Mouse (Mus musculus) urinary bladder, postnatal 10 days (tissue): ENCODE results near the gene Padi1.

Experiments
- DNase-seq: peaks from one replicate; pipeline ENCODE4 v3.0.0; 2022; ENCODE audit warnings: low spot score

Padi1 gene

DNA sequence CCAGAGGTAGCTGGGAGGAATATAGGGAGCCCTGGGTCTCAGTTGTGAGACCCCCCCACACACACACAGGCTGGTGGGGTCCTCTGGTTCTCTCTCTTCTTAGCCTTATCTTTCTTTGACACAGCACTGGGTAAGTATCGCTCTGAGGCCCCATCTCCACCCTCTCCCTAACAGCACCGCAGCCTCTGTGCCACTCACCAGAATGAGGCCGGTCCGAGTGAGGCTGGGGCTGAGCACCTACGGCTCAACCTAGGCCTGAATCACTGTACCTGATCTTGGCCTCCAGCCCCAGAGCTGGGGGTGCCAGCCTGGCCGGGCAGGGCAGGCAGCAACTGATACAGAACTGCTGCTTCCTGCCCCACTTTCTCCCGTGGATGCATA, 15.2 kb upstream of the Padi1 start:
- DNase-seq: no peak

DNA sequence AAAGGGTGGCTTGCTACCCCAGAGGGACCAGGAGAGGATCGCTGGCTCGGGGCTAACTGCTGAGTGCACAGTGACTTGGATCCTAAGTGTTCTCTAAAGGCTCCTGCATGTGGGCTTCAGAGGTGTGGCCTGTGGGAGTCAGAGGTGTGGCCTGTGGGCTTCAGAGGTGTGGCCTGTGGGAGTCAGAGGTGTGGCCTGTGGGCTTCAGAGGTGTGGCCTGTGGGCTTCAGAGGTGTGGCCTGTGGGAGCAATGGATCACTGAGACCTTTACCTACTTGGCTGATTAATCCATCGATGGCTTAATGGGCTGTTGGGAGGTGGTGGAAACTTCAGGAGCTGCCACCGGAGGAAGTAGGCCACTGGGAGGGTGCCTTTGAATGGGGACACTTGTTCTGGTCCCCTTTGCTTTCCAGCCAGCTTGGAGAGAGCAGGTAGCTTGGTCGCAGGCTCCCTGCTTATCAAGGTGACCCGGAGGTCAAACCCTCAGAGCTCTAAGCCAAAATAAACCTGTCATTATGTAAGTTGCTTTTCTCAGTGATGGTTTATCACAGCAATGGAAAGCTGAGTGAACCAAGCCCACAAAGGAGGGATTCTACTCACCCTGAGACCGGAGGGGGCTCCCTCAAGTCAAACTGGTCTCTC, 14.7 kb upstream of the Padi1 start:
- DNase-seq: no peak

DNA sequence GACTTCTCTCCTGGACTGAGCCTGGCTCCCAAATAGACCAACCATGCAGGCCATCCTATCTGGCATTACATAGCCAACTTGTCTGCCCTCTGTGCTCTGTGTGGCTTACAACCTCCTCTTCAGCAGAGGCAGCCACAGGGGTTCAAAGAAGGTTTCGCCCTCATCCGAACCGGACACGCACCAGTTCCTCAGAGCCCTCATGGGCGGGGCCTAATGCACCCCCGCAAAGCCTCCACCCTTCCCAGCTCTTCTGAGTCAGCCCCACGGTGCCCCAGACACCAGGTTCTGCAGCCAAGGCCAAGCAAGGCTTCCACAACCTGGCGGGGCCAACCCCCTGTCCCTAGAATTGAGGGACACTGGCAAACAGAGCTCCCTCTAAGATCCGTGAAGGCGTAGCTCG, 13.7 kb upstream of the Padi1 start:
- no peak for DNase-seq

DNA sequence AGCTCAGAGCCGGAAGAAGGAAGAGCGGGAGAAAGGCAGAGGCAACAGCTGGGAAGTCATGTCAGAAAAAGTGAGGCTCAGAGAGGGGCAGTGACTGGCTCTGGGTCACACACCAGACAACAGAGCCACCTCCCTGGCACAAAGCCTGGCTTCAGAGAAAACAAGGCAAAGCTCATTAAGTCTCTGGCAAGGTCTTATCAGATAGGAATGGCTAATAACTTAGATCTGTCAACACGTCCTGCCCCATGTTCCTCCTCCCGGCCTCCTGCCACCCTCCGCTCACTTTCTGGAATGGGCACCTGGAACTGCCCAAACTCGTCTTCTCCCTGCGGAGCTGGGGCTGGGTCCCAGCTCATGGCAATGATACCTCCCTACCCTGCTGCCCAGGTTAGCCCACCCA, 12.2 kb upstream of the Padi1 start:
- DNase-seq: no peak

DNA sequence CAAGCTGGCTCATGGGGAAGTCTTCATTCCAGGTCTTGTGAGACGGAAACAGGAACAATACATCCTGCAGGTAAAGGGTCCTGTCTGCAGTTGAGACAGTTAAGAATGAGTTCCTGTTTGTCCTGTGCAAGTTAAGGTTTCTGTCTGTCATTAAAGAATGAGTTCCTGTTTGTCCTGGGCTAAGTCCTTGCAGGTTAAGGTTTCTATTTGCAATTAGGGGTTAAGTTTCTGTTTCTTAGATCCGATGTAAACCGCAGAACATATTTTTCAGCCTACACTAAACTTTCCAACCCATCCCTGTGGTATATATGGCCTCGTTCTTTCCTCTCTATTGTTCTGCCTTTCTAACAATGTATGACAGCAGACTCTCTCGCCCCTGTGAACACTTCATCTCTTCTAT, 11.5 kb upstream of the Padi1 start:
- no peak for DNase-seq

DNA sequence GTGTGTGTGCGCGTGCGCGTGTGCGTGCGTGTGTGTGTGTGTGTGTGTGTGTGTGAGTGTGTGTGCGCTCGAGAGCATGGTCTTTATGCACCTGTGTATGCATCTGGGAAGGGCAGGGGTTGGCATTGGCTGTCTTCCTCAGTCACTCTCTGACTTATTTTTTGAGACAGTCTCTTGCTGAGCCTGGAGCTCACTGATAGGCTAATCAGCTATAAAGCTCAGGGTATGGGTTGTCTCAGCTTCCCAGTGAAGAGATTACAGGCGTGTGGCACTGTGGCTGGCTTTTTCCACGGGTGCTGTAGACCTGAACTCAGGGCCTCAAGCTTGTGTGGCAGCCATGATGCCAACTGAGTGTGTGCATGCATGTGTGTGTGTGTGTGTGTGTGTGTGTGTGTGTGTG, 9.6 kb upstream of the Padi1 start:
- DNase-seq: no peak

DNA sequence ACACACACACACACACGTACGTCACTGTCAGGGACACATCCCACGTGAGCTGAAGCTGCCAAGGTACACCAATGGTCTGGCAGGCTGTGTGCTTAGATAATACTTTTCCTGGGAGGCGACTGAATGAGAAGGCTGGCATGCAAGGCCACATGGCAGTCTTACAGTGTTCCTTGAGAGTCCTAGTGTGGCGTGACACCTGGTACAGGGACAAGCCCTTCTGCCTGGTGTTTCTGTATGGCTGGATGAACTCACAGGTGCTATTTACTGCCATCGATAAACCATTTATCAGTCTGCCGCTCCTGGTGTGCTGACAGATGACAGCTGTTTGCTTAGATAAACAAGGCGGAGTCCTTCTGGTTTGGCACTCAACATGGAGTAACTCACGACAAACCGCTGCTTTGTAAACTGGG, 8.9 kb upstream of the Padi1 start:
- DNase-seq: no peak

DNA sequence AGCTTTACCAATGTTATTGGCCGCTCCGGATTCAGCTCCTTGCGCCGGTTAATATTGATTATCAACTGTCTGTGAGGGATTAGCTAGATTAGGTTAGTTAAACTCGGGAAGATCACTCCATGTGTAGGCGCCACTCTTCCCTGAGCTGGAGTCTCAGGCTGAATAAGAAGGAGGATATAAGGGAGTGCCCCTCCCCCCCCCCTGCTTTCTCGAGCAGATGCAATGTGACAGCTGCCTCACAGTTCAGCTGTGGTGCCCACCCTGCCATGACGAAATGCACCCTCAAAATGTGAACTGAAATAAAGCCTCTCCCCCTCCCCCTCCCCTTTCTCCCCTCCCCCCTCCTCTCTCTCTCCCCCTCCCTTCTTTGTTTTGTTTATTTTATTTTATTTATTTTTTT, 8.0 kb upstream of the Padi1 start:
- no peak for DNase-seq

DNA sequence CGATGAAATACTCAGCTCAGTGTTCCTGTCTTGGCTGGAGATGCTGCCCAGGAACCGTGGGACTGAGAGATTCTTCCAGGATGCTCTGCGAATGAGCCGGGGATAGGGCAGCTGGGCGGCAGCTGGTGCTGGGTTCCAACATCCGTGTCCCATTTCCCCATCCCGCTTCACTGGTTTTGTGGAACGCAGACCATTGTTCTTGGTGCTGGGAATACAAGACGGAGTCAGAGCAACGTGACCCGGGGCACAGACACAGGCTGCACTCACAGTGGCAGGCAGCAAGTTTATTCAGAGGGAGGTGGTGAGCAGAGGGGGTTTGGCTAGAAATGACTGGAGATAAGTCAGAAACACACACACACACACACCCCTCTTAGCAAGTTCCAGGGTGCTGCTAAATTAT, 3.7 kb upstream of the Padi1 start:
- no peak for DNase-seq

DNA sequence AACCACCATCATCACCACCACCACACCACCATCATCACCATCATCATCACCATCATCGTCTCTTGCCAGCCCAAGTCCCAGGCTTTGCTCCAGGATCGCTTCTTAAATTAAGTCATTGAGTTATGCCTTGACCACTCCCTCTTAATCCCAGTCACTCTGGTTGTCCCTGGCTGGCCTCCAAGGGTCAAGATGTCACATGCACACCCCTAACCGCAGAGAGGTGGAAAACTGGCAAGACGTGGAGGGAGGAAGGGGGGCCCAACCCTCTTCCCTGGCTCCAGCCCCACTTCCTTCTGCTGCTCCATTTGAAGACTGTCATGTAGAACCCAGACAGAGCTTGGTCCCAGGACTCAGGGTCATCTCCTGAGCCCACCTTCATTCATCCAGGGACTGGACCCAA, 587 bp downstream of the Padi1 start:
- DNase-seq: no peak

DNA sequence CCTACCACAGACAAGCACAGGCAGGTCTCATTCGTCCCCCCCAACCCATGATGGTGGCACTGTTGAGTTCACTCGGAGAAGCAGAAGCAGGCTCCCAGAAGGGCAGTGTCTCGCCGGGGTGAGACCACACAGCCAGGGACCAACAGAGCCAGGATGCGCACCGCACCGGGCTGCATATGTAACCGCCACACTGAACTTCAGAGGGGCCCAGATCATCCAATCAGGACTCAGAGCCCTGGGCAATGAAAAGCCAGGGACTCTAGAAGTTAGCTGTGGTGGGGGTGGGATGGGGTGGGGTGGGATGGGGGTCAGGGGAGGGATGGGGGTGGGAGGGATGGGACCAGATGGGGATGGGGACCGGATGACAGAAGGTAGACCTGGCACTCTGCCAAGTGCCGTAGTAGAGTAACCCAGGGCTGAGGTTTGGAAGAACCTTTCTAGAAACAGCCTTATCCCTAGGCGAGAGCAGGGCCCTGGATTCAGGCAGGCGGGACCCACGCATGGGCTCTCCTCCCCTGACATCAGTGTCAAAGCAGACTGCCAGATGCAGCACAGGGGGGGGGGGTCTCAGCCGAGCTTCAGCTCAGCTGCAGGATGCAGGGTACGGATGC, 1.8 kb downstream of the Padi1 start:
- DNase-seq: no peak

DNA sequence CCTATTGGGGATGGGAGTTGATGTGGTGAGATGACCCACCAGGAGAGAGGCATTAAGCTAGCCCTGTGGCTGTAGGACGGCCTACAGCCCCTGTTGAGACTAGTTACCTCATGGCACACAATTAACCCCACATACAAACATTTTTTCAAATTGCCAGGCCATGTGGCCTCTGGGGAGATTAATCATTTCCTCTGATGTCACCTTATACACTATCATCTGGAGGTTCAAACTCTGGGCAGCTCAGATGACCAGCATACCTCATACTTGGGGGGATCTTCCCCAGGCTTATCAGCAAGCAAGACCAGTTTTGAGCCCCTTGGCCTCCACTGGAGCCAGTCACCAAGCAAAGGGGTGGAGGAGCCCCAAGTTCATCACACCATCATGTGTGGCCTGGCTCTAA, 2.7 kb downstream of the Padi1 start:
- DNase-seq: no peak

DNA sequence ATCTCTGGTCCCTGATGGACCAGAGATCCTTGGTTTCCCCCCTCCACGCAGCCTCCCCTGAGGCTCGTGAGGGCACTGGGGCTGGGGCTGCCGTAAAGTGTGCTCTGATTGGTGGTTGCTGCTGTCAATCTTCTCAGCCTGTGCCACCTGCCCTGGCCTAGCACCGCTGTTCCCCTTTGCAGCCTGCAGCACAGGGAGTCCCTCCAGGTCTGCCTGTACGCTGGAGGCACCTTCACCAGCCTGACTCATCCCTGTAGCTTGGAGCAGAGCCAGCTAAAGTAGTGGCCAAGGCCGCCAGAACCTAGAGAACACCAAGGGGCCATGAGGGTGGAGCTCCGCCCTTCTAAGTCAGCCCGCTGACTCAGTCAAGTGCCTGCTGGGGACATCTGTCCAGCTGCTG, 7.7 kb downstream of the Padi1 start:
- DNase-seq: no peak

DNA sequence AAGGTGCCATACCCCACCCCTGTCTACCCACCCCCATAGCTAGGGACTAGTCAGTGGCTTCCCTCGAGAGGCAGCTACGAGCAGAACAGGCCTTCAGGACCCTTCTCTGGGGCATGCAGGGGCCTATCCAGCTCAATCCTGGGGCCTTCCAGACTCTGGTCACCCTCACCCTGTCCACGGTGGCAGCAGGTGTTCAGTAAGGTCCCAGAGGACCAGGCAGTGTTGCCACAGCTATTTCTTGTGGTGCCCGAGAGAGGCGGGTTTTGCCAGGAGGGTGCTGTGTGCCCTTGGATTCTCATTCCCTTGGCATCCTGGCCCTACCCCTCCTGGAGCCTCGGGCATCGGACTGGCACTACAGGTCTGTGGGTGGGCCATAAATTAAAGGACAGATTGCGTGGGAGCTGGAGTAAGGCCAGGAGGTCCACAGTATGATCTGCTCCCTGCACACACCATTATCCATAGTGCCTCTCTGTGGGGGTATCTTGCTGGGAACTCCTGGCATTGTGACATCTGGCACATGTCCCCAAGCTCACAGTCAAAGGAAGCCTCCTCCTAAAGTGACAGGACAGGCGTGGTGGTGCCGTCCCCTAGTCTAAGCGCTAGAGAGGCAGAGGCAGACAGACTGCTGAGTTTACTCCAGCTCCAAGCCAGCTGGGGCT, 9.2 kb downstream of the Padi1 start:
- DNase-seq: no peak

DNA sequence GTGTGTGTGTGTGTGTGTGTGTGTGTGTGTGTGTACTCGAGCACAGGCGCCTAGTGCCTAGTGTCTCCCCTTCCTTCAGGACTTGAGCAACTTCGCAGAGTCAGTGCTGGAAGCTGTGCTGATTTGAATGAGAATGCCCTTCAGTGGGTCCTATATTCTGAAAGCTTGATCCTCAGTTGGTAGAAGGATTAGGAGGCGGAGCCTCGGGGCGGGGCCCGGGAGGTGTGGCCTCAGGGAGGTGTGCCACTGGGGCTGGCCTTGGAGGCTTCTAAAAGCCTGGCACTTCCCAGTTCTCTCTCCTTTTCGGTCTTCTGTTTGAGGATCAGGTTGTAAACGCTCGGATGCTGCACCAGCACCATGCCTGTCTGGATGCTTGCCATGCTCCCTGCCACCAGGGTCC, 9.9 kb downstream of the Padi1 start:
- no peak for DNase-seq

DNA sequence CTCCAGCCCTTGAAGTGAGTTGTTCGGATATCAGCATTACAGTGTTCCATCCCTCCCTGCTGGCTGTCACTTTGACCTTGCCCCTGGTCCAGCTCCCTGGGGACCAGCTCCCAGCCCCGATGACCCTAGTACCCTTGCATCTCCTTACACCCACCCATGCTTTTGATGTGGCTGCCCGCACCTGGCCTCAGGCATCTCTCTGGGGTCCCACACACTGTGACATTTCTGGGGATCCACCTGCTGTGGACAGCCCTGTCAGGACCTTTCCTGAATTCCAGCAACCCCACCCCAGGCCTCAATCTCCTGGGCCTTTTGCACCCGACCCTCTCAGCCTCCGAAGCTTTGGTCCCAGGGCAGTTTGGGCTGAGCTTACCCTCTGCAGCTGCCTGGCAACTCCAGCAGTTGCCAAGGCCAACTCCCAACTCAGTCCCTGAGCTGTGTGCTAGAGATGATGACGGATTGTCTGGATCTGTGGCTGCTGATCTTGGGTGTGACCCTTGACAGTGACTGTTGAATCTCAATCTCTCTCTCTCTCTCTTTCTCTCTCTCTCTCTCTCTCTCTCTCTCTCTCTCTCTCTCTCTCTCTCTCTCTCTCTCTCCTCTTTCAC, 11.1 kb downstream of the Padi1 start:
- DNase-seq: no peak

DNA sequence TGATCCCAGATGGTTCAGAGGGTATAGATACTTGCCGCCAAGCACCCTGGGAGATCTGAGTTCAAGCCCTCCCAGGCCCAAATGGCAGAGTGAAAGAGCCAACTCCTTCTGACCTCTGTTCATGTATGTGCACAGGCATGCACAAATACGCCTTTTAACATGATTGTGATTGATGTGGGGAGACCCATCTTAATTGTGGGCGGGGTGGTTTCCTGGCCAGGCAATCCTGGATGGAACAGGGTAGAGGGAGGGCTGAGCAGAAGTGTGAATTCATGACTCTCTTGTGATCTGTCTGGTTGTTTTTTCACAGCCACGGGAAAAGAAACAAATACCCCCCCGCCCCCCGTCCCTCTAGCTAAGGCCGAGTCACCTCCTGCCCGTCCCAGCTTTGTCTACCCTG, 12.8 kb downstream of the Padi1 start:
- no peak for DNase-seq

DNA sequence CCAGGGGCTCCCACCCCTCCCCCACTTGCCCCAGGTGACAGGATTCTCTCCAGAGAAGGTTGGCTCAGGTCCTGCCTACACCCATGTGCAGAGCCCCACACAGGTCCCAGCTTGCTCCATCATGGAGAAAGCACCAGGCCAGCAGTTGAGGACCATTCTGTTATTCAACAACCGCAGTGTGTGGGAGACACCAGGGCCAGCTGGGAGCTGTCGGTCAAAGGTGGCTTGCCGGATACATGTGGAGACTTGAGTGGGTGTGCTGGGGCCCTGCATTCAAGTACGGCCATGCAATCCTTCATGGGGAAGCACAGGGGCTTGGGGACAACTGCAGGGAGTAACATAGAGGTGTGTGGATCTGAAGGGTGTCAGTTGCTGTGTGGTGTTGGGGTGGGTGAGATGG, 13.8 kb downstream of the Padi1 start:
- DNase-seq: no peak

DNA sequence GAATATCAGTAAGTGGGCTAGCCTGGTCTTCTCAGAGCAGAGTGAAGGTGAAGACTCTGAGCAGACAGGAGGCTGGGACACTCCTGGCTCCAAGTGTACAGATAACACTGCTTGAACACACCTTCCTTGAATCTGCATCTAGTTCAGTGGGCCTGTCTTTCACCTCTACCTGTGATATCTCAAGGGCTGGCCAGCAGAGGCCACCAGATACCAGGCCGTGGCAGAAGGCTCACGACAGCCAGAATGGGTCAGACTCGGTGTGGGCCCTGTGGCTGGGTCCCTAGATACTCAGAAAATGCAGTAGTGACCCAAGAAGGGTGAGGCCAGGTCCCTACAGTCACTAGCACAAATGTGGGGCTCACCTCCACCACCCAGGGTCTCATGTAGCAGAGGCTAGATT, 18.3 kb downstream of the Padi1 start:
- no peak for DNase-seq

DNA sequence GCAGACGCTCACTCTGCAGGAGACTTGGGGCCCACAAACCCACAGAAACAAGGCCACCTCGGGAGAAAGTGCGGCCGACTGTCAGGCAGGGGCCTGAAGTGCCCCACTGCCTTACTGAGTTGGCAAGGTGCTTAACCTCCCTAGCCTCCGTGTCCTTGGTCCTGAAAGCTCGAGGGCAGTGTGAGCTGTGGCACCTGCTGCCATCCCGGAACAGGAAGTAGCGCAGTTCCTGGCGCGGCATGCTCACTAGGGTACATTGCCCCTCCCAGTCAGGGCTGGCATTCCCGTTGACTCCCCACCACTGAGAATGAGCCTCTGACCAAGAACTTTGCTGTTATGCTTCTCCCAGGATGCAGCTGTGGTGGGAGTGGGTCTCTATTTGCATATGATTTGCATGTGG, 19.6 kb downstream of the Padi1 start:
- no peak for DNase-seq

DNA sequence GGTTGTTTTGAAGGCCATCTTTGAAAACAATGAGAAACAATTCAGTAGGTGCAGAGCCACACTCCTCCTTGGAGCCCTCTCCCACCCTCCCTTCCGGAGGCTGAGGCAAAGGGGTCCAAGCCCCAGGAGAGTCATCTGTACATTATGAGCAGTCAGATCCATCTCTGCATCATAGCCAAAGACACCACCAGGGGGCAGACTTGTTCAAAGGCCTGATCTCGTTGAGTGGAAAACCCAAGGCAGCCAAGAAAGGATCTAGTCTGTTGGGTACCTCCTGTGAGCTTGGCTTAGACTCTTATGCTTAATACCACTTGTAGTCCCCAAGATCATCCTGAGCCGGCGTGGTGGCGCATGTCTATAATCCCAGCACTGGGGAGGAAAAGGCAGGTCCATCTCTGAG, 23.6 kb downstream of the Padi1 start:
- DNase-seq: no peak

DNA sequence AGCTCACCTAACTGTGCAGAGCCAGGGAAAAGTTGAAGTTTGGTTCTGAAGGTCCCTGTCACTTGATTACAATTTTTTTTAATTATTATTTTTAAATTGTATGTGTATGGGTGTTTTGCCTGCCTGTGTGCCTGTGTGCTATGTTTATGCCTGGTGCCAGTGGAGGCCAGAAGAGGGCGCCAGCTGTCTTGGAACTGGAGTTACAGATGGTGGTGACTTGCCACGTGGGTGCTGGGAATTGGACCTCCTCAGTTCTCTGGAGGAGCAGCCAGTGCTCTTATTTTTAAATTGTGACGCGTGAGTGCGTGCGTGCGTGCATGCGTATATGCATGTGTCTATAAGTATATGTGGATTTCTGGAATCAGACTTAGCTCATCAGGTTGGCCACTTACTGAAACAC, 28.2 kb downstream of the Padi1 start:
- no peak for DNase-seq
